Mouse (Mus musculus): ENCODE data around the gene Lipk. TPM values are rescaled to one million over a fixed set of nuclear protein-coding genes. Genes with fewer than 3 reads are reported as not detected.

The Lipk gene
- polyA plus RNA-seq (2012; rRNA removed; ENCODE audit: low replicate concordance): 0.22 TPM in 1 of 2 replicates, not detected in the other

GRCm38 (mm10) chr19:34008002-34008401, at the start of gene Lipk:
Gene Lipk (plus strand): TSS chr19:34008290.

GRCm38 (mm10) chr19:33960887-33961286, 47.2 kb upstream of the Lipk start, which contains the start of gene Lipf:
Gene Lipf (plus strand): TSS chr19:33961187.

GRCm38 (mm10) chr19:34066779-34067472, 58.8 kb downstream of the Lipk start, which contains the start of gene Lipn:
Gene Lipn (plus strand): TSS chr19:34067358.

Other genes starting within 250 kb of the Lipk start
- gene Lipo3, start 246.3 kb upstream of the Lipk start, polyA plus RNA-seq (2012; rRNA removed; ENCODE audit: low replicate concordance): 3.4 and 4.0 TPM in 2 replicates
- not detected in 2 replicates for gene Lipo1, start 220.8 kb upstream of the Lipk start, polyA plus RNA-seq (2012; rRNA removed; ENCODE audit: low replicate concordance)
- gene Lipf, start 47.1 kb upstream of the Lipk start, polyA plus RNA-seq (2012; rRNA removed; ENCODE audit: low replicate concordance): 0.07 TPM in 1 of 2 replicates, not detected in the other
- gene Lipn, start 59.1 kb downstream of the Lipk start, polyA plus RNA-seq (2012; rRNA removed; ENCODE audit: low replicate concordance): 0.36 TPM in 1 of 2 replicates, not detected in the other
- 0.30 TPM in 1 of 2 replicates, not detected in the other for gene Lipm, start 92.6 kb downstream of the Lipk start, polyA plus RNA-seq (2012; rRNA removed; ENCODE audit: low replicate concordance)
- gene Ankrd22, start 157.8 kb downstream of the Lipk start, polyA plus RNA-seq (2012; rRNA removed; ENCODE audit: low replicate concordance): 0.39 TPM in 1 of 2 replicates, not detected in the other
- 11.4 TPM in 2 replicates for gene Stambpl1, start 183.9 kb downstream of the Lipk start, polyA plus RNA-seq (2012; rRNA removed; ENCODE audit: low replicate concordance)
- 331 and 593 TPM in 2 replicates for gene Acta2, start 247.3 kb downstream of the Lipk start, polyA plus RNA-seq (2012; rRNA removed; ENCODE audit: low replicate concordance)

Measured in mammary gland, adult 2 months (tissue).